8 mouse cellular contexts compared by ENCODE assay signal in the genomic region with DNA sequence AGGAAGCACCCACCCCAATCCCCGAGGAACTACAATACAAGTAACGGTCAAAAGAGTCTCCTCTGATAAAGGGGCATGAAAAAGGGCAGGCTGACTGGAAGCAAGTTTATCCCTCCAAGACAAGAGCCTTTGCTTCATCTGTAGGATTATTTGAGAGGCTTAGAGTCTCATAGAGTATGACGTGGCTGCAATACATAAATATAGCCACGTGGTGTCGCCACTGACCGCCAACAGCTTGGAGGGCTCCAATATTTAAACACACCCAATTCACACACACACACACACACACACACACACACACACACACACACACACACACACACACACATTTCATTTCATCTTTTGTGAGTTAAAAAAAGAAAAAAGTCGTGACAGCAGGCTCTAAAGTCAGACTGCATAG. TPM values are rescaled to one million over a fixed set of nuclear protein-coding genes. Genes with fewer than 3 reads are reported as not detected.
A peak's percentile ranks its signal among the peaks of the same experiment; 100 is the strongest.
DNase-seq lines count a peak whose midpoint lies in the region; ATAC-seq and TF ChIP-seq lines count a peak whose summit lies in the region.

No protein-coding gene starts in this region.

- H3K4me3 ChIP-seq in forebrain, embryonic 10.5 days = no peak overlapping the region
- H3K4me3 ChIP-seq in forebrain, embryonic 16.5 days (replicated peaks; ENCODE audit: low read length) = no peak overlapping the region
- H3K4me3 ChIP-seq in CH12.LX (replicated peaks in 1 of 3; ENCODE audit: low read depth in 2 of 3, low read length in 2 of 3, poor library complexity in 1 of 3) = no peak overlapping the region

- no peaks in the 10 kb centered on the region for H3K9me3 ChIP-seq in forebrain, embryonic 10.5 days
- H3K9me3 ChIP-seq in forebrain, embryonic 16.5 days (ENCODE audit: control insufficient read depth, low read length) = no peaks in the 10 kb centered on the region
- H3K9me3 ChIP-seq in CH12.LX (replicated peaks; ENCODE audit: low read length) = no peaks in the 10 kb centered on the region

- no peaks in the 10 kb centered on the region for H3K27me3 ChIP-seq in forebrain, embryonic 10.5 days (ENCODE audit: poor library complexity, severe bottlenecking)
- H3K27me3 ChIP-seq in forebrain, embryonic 16.5 days (replicated peaks; ENCODE audit: control insufficient read depth, insufficient read depth, low read length) = no peaks in the 10 kb centered on the region
- H3K27me3 ChIP-seq in CH12.LX (replicated peaks) = no peaks in the 10 kb centered on the region

- no peaks in the 10 kb centered on the region for H3K79me2 ChIP-seq in CH12.LX (replicated peaks; ENCODE audit: control insufficient read depth, extremely low read depth, insufficient read depth, poor library complexity, severe bottlenecking)

- dilution Hi-C loops in CH12.LX (cut with MboI; ENCODE audit: extremely low pct_ligation_motif_present, extremely low pct_unique_long_range_greater_than_20kb, low sequenced_read_pairs) = no loop called here

- TF ChIP-seq POLR2A in CH12.LX (IDR thresholded peaks at IDR 0.05; ENCODE audit: low read depth, low read length) = no peak

- ATAC-seq in forebrain, embryonic 16.5 days = no peak
- 0 out of 2 replicates have a peak, but pooled peaks have one; percentile 43 for ATAC-seq in megakaryocyte-erythroid progenitor cell, adult 5-6 weeks (replicated peaks; ENCODE audit: low FRiP score, low TSS enrichment, poor library complexity, severe bottlenecking)

- WGBS in forebrain, embryonic 10.5 days = 9% methylated on average over 7 of the region's 7 CpGs
- WGBS in forebrain, embryonic 16.5 days = 14% methylated on average over 7 of the region's 7 CpGs

- intact Hi-C loops in gastrocnemius, postnatal 36 days (cut with DNase I) = loop anchor here (5.0 kb wide), 1 partner anchor 100 kb away; no protein-coding TSS in a partner anchor

- no peaks in the 10 kb centered on the region for H3K36me3 ChIP-seq in forebrain, embryonic 10.5 days (replicated peaks)
- no peaks in the 10 kb centered on the region for H3K36me3 ChIP-seq in forebrain, embryonic 16.5 days (ENCODE audit: control insufficient read depth, insufficient read depth)
- H3K36me3 ChIP-seq in CH12.LX (replicated peaks in 1 of 2; ENCODE audit: control insufficient read depth in 1 of 2, insufficient read depth in 1 of 2, low read length in 1 of 2) = no peaks in the 10 kb centered on the region

- peak in 1 of 2 experiments; percentile 68; a peak in 3 of 4 replicates for TF ChIP-seq CTCF in CH12.LX (conservative IDR thresholded peaks at IDR 0.05 in 1 of 2, IDR thresholded peaks at IDR 0.05 in 1 of 2; ENCODE audit: low read depth in 2 of 2, low read length in 2 of 2)

- TF ChIP-seq EP300 in CH12.LX (IDR thresholded peaks at IDR 0.05; ENCODE audit: low read length) = no peak

- in situ Hi-C loops in CH12.LX (cut with MboI; ENCODE audit: low pct_ligation_motif_present, low pct_unique_long_range_greater_than_20kb, low sequenced_read_pairs) = no loop called here

- DNase-seq in forebrain, embryonic 10.5 days (ENCODE audit: extremely low spot score, low spot score) = peak; percentile 38
- peak; percentile 54 for DNase-seq in CH12.LX (ENCODE audit: extremely low read depth)
- peak; percentile 42 for DNase-seq in cerebellum, adult 11-12 months
- DNase-seq in gastrocnemius, postnatal 36 days = peak; percentile 21 to 26
- DNase-seq in layer of hippocampus, postnatal 36 days = peak; percentile 32 to 44
- peak; percentile 25 to 68 for DNase-seq in spleen, postnatal 4 days (ENCODE audit: low spot score in 2 of 2)

- peaks cover 3% of the 10 kb centered on the region; the same call in 1 of the 2 replicates for H3K4me1 ChIP-seq in forebrain, embryonic 10.5 days
- peaks cover 4% of the 10 kb centered on the region for H3K4me1 ChIP-seq in forebrain, embryonic 16.5 days (replicated peaks; ENCODE audit: control insufficient read depth, insufficient read depth, low read length)
- no peaks in the 10 kb centered on the region for H3K4me1 ChIP-seq in CH12.LX (ENCODE audit: control insufficient read depth in 1 of 2, insufficient read depth in 2 of 2)

- no peak overlapping the region for H3K27ac ChIP-seq in forebrain, embryonic 10.5 days
- H3K27ac ChIP-seq in forebrain, embryonic 16.5 days (ENCODE audit: low read length) = no peak overlapping the region
- no peak overlapping the region for H3K27ac ChIP-seq in CH12.LX (ENCODE audit: insufficient read depth, low read depth)

- TF ChIP-seq RAD21 in CH12.LX (IDR thresholded peaks at IDR 0.05; ENCODE audit: low read depth, low read length) = peak; percentile 60

- H3K9ac ChIP-seq in forebrain, embryonic 16.5 days (replicated peaks; ENCODE audit: low read depth, low read length) = no peak overlapping the region
- no peak overlapping the region for H3K9ac ChIP-seq in CH12.LX (ENCODE audit: insufficient read depth, low read depth)

- H3K4me2 ChIP-seq in forebrain, embryonic 16.5 days (ENCODE audit: low read length) = no peak overlapping the region
- H3K4me2 ChIP-seq in CH12.LX (ENCODE audit: insufficient read depth, low read depth, poor library complexity, severe bottlenecking) = peak overlapping the region; percentile 21; the same call in 1 of the 2 replicates

TF ChIP-seq in CH12.LX, 34 proteins besides CTCF, POLR2A, EP300 and RAD21:
- TF ChIP-seq ZNF384 (IDR thresholded peaks at IDR 0.05; ENCODE audit: low read depth, low read length) (peak; percentile 40; the same call in 1 of the 2 replicates), SMC3 (IDR thresholded peaks at IDR 0.05; ENCODE audit: low read depth, low read length) (peak; percentile 50), ELF1 (IDR thresholded peaks at IDR 0.05; ENCODE audit: low read depth, low read length) (no peak), PAX5 (IDR thresholded peaks at IDR 0.05; ENCODE audit: low read length) (no peak), TBP (conservative IDR thresholded peaks at IDR 0.05; ENCODE audit: low read depth, low read length) (no peak), MEF2A (IDR thresholded peaks at IDR 0.05; ENCODE audit: borderline replicate concordance, low read depth, low read length) (no peak)

RNA-seq across cellular contexts. Expression of a gene that starts 3.1 kb away (rescaled TPM):
- 14.1 and 15.9 TPM in 2 replicates for polyA plus RNA-seq in forebrain, embryonic 10.5 days (2016; fragmentation: Nextera tagmentation; extraction: Ambion mirVana)
- polyA plus RNA-seq in forebrain, embryonic 16.5 days (2015; fragmentation: Nextera tagmentation; extraction: Ambion mirVana) = 6.1 and 6.2 TPM in 2 replicates
- total RNA-seq in CH12.LX (2012; rRNA removed) (10.3 and 11.0 TPM in 2 replicates), CH12.LX (2014; rRNA removed) (6.9 and 7.5 TPM in 2 replicates)
- polyA plus RNA-seq in CH12.LX (2012; ENCODE audit: insufficient read length, low read depth) = 8.4 and 10.2 TPM in 2 replicates
- total RNA-seq in gastrocnemius, postnatal 36 days (2021) = 1 to 10 TPM; 2.6 to 3.7 TPM
- total RNA-seq in layer of hippocampus, postnatal 36 days (2021) = 1 to 10 TPM; 6.5 to 7.9 TPM
- 2.0 and 2.2 TPM in 2 replicates for total RNA-seq in megakaryocyte-erythroid progenitor cell, adult 5-6 weeks (2014; fragmentation: Nextera tagmentation)
- 1.5 and 4.0 TPM in 2 replicates for total RNA-seq in megakaryocyte-erythroid progenitor cell, adult 5-6 weeks (2017)

RNA-seq across cellular contexts. Expression of a gene that starts 53.3 kb away (rescaled TPM):
- polyA plus RNA-seq in forebrain, embryonic 10.5 days (2016; fragmentation: Nextera tagmentation; extraction: Ambion mirVana) = 0.58 and 0.88 TPM in 2 replicates
- polyA plus RNA-seq in forebrain, embryonic 16.5 days (2015; fragmentation: Nextera tagmentation; extraction: Ambion mirVana) = 1.3 and 2.0 TPM in 2 replicates
- total RNA-seq in CH12.LX (2012; rRNA removed) = 0.42 and 0.81 TPM in 2 replicates
- total RNA-seq in CH12.LX (2014; rRNA removed) = 0.36 and 0.49 TPM in 2 replicates
- 0.50 and 0.64 TPM in 2 replicates for polyA plus RNA-seq in CH12.LX (2012; ENCODE audit: insufficient read length, low read depth)
- under 1 TPM; 0.15 to 0.37 TPM for total RNA-seq in gastrocnemius, postnatal 36 days (2021)
- 10 to 100 TPM; 14.4 to 15.1 TPM for total RNA-seq in layer of hippocampus, postnatal 36 days (2021)
- total RNA-seq in megakaryocyte-erythroid progenitor cell, adult 5-6 weeks (2014; fragmentation: Nextera tagmentation) = 0.22 and 0.48 TPM in 2 replicates
- total RNA-seq in megakaryocyte-erythroid progenitor cell, adult 5-6 weeks (2017) = 0.95 TPM in 1 of 2 replicates, not detected in the other

Comparison
In these comparisons a context has a peak if more than half of its experiments do, and no peak if none do; other contexts are left out.
1. RNA of a gene that starts 53.3 kb away (total RNA-seq): 14.4 to 15.1 TPM in layer of hippocampus, postnatal 36 days; 0.36 to 0.81 TPM in CH12.LX, 0.22 to 0.95 TPM in megakaryocyte-erythroid progenitor cell, adult 5-6 weeks and 0.15 to 0.37 TPM in gastrocnemius, postnatal 36 days; every median in the first group is over 4 times any median in the second.
2. Peak in every context shown above with its lines, with median percentiles within 50 percentile points of each other: DNase-seq.